Mouse (Mus musculus) urinary bladder, postnatal 36 days (tissue): ENCODE results near the gene Med29.
"Not testable (repeated sequence)": the region's sequence is repeated elsewhere in the genome, so short reads cannot be mapped to it uniquely, and the experiment has no call there.

ENCODE experiments used
- DNase-seq, 2 experiments: peaks; one replicate each; pipeline ENCODE4 v3.0.0; 2022; ENCODE audit warnings: low spot score in 2 of 2, mixed read lengths in 1 of 2

The Med29 gene

DNA sequence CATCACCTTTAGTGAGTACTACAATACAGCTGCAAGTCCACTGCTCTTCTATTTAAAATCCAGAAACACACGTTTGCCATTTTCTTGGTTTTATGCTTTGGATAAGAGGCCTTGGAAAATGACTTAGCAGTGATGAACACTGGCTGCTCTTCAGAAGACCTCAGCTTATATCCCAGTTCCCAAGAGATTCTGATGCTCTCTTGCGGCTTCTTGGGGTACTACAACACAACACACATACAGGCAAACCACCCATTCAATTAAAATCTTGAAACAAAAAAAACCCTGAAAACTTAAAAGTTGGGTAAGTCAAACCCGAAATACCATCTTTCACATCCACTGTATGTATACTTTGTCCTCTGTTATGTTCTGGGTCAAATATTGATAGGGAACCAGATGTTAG is 5.5 kb upstream of the Med29 start:
- no peak for DNase-seq

DNA sequence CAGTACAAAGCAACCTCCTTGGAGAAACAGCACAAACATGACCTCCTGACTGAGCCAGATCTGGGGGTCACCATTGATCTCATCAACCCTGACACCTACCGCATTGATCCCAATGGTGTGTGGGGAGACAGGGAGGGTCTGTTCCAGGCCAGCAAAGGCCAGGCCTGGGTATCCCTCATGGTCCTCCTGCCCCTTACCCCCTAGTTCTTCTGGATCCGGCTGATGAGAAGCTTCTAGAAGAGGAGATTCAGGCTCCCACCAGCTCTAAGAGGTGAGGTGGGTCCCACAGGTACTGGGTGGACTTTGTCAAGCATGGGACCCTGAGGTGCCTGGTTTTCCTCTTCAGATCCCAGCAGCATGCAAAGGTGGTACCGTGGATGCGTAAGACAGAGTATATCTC is 2.9 kb upstream of the Med29 start:
- no peak for DNase-seq

DNA sequence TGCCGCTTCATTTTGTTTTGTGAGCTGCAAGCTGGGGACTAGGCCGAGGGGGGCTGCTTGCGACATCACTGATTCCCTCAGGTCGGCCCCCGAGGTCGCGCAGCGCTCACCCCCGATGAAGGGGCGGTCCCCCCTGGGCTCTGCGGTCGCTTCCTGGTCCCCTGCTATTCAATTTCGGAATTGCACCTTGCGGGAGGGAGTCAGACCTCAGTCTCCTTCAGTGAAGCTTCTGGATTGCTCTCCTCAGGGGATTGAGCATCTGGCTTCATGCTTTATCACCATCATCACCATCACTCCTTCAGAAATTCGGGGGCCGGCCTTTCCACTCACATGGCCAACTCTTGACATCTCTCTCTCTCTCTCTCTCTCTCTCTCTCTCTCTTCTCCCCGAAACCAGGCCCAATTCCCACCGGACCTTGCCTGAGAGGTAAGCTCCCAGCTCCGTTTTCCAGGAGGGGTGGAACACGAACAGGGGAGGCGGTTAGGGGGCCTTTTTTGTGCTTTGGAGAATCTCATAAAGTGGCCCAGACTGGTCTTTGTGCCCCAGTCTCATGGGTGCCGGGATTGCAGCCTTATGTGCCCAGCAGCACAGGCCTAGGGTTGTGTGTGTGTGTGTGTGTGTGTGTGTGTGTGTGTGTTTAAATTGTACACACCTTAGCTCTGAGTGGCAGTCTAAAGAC is 904 bp upstream of the Med29 start:
- DNase-seq = no peak

DNA sequence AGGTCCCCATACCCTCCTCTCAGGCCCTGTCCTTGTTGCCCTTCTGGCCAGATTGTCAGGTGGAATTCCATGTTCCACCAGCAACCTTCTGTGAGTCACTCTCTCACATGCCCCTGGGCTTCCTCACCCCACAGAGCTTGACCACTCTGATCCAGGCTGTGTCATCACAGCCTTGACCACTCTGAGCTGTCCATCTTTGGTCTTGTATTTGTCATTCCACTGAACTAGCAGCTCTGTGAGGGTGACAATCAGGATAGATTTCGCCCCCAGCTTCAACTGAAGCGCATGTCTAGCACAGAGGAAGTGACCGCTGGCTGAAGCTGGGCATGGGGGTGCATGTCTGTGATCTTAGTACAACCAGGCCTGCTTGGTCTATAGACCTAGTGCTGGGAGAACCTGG is 2.2 kb downstream of the Med29 start:
- no peak for DNase-seq

DNA sequence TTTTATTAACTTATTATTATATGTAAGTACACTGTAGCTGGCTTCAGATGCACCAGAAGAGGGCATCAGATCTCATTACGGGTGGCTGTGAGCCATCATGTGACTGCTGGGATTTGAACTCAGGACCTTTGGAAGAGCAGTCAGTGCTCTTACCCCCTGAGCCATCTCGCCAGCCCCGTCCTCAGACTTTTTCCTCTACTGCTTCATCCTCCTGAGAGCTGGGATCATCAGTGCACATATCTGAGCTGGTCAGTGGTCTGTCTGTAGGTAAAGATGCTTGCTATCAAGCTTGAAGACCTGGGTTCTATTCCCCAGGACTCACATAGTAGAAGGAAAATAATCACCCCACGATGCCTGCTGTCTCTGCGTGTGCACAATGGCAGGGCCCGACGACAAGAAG is 5.1 kb downstream of the Med29 start:
- not testable (repeated sequence) for DNase-seq

DNA sequence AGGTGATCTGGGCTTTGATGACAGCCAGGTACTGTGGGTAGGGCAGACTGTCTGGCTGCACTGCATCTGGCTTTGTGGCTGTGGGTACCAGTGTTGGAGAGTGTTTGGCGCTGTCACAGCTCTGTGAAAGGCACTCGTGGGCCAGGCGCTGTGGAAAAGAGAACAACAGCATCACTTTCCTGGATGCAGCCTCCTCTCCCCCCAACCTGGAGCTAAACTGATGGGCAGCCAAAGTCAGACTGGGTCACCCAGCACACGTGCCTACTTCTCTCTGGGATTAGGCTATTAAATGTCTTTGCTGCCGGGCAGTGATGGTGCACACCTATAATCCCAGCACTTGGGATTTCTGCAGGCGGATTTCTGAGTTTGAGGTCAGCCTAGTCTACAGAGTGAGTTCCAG is 5.6 kb downstream of the Med29 start:
- not testable (repeated sequence) for DNase-seq

DNA sequence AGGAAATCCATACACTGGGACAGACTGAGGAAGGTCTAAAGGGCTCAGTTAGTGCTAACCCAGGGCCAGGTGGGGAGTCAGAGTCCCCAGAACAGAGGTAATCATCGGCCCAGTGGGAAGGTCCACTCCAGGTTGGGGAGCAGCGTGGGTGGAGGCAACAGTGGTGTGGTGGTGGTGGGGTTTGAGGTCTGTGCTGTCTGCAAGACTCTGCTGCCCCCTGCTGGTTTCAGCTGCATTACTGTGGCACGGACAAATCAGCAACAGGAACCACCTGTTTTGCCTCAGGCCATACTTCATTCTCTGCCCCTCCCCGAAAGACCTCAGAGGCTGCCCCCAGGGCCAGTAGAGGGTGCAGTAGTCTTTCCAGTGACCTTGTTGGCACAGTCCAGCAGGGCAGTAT is 6.0 kb downstream of the Med29 start:
- DNase-seq = peak; percentile 74 to 84

DNA sequence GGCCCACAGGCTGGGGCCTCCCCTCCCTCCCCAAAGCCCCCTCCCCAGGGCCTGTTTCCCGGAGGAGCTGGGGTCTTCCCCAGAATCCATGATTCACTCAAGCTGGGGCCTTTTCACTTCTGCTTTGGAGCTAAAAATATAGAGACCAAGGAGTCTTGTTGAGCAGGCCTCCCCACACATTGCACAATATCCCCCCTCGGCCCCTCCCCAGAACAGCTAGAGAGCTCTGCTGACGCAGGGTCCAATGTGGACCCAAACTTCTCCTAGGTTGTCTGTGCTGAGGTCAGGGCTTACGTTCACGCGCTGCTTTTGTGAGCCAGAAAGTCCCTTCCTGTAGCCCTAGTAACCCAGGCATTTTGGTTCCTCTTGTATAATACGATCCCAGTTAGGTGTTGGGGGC is 6.5 kb downstream of the Med29 start:
- DNase-seq = no peak

DNA sequence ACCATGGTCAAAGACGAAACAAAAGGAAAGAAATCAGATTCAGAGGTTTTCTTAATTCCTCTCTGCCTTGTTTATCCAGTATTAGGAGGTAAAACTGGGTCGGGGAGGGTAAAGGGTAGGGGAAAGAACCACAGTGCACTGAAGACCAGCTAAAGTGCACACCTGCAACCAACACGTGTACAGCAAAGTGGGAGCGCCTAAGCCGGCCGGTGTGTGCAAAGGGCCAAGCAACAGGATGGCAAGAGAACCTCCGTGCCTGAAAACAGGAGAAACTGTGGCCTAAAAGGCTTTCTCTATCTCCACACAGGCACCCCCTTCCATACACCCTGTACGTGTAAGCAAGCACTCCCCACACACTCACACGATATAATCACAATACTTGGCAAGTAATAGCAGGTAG is 7.3 kb downstream of the Med29 start:
- no peak for DNase-seq

DNA sequence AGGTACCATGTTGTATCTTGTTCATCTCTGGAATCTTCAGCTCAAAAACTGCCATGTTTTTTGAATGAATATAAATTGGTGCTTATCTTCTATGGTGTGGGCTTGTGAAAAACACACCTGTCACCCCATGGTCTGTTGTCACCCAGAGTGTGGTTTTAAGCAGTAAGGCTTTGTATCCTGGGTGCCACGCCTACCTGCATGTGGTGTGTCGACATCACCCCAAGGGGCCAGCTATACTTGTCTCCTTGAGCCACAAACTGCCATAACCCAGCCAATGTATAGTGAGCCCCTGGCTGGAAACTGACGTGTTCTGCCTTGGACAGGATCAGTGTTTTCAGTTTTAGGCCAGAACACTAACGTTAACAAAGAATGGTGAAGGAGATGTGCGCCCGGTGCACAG is 8.3 kb downstream of the Med29 start:
- no peak for DNase-seq

DNA sequence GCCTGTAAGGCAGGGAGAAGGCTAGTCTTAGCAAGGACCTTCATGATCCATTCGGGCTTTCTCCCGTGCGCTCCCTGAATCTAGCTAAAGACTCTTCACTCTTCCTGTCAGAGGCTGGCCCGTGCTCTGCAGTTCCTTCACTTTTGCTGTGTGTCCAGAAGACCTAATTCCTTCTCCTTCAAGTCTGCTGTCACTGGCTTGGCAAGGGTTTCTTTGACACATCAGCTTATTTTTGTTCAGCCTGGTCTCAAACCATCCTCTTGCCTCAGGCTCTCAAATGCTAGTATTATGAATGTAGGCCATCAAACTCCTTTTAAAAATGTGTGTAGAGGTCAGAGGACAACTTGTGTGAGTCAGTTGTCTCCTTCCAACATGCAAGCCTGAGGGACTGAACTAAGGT is 8.9 kb downstream of the Med29 start:
- DNase-seq = no peak

DNA sequence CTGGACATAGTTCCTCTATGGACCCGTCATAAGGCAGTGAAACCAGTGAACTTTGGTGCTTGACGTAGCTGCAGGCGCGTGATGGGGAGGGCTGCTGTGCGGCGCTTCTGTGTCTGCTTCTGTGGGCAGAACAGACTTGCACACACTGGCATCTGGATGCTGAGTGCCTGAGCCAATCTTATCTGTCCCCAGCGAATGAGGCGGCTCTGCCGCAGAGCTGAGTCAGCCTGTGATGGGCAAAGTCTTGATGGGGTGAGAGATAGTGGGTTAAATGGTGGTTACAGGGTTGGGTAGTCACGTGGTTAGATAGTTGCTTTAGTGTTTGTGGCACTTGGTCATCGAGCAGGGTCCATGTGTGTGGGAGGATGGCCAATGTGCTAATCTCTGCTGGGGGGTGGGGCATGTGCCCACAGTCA is 9.5 kb downstream of the Med29 start:
- DNase-seq = peak; percentile 55 to 72

DNA sequence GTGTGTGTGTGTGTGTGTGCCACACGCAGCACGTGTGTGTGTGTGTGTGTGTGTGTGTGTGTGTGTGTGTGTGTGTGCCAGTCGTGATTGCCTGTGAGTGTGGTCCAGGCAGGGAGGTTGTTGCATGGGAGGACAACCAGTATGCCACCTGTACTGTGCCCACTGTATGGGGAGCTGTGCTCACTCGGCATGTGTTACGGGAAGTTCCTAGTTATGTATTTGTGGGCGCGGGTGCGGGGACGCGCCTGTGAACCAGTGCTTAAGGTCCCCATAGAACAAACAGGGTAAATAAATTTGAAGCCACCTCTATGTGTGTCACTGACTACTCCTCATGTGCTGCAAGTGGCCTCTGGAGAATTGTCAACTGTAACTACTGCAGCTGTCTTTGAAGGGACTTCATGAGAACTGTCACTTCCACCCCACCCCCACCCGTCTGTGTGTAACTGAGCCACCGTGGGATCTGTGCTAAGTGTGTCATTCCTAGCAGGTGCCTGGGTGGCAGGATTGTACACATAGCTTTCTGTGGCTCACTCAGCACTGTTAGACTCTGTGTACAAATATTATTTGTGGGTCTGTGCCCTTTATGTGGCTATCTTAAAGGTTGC is 10.1 kb downstream of the Med29 start:
- DNase-seq = no peak

DNA sequence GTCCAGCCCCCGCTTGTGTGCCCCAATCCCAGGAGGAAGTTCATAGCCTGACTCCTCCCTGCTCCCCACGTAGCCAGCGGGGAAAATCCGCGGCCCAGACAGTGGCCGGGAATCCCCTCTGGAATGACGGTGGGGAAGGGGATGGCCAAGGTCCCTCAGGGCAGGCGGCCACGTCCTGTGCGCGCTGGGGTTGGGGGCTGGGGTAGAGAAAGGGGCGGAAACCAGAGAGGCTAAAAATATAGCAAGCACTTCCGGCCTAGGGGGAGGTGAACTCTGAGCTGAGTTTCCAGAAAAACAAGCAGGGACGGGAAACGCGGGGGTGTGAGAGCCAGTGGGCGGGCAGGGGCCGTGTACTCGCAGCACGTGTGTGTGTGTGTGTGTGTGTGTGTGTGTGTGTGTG is 10.6 kb downstream of the Med29 start:
- peak; percentile 80 to 91 for DNase-seq

DNA sequence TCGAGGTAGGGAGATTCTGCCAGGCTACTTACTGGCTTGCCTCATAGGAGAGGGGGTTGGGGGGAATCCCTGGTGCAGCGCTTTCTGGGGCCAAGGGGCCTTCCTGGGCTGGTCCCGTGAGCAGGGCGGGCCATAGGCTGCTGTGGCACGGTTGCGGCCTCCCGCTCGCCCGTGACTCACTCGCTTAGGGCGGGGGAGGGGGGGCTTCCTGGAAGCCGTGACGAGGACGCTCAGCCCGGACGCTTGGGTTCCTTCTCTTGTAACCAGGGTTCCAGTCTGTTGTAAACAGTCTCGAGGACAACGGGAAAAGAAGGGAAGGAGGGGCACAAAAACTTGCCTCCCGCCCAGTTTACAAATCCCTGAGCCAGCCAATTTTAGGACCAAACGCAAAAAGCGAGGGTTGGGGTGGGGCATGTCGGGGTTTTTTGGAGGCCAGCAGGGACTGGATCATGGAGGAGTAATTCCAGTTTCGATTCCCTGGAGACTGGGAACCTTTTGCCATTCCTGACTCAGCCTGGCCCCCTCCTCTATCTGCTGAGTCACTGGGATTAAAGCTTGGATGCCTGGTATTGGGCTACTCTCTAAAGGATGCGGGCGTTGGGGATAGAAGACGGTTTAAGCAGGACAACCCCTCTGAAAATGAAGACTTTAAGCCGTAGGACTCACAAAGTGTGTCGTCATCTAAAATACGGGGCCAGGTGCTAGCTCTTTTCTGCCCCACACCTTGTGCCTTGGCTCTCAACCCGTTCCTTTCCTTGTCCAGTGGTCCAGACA is 11.3 kb downstream of the Med29 start:
- peak; percentile 84 to 91 for DNase-seq

DNA sequence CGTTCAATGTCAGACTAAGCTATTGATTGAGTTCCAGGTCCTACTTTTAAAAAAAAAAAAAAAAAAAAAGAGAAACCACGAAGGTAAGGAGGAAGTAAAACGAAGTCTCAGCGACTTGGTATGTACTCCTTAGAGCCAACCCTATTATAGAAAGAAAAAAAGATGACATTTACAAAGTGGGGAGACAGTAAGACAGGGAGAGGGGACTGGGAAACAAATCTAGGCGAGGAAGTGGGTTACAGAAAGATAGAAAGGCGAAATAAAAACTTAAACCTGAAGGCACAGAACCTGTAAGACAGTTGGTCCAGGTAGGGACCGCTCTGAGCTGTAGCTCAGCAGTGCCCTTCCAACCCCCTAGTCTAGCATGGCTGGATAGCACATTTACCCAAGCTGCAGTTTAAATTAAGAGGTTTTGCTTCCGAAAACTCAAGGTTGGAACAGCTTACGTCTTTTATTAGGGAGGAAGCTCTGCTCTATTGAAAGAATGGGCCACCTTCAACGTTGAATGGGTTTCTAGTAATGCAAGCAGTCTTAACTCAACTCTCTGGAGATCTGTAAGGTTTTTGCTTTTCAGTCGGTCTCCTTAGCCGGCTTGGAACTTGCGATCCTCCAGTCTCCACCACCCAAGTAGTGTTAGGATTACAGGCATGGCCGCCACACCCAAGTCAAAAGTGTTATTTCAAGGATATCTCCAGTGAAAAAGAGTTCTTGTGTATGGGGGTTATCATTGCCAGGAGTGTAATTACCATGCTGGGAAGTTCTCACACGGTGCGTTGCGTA is 12.1 kb downstream of the Med29 start, which contains the start of gene Zfp36:
Gene Zfp36 (minus strand): TSS at position 17 of the 780 bp plus-strand sequence.
- DNase-seq = no peak

DNA sequence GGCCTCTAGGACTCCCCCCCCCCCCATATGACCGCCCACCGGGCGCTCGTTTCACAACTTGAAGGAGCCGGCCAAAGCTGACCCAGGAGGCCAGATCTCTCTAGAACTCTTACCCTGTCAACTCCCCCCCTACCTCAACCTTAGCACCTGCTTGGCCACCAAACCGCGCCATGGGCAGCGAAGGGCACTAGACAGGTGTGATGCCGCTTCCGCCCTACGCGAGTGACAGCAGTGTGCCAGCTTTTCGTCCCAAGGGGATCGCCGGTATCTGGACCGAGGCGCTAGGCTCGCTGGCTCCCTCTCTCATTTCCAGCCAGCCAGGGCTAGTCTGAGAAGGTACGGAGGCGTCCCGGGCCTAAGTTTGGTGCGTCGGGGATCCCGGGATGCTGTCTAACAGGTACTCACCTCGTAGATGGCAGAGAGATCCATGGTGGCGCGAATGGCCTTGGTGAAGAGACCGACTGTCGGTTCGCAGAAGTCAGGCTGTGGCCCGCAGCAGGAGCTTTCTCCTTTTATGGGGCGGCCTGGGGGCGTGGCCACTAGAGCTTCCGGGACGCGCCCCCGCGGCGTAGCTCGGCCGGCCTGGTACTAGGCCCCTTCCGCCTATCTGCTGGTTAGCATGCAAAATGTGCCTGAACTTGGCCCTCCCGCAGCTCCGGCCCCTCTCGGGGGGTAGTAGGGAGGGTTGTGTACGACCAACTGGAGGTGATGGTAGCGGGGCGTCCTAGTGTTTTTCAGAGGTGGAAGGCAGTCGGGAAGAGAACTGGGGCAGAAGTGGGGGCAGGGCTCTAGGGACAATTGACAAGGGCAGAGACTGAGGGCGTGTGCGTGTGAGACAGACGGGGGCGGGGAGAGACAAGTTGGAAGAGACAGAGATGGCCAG is 13.5 kb downstream of the Med29 start:
- DNase-seq = peak; percentile 96 to 97

DNA sequence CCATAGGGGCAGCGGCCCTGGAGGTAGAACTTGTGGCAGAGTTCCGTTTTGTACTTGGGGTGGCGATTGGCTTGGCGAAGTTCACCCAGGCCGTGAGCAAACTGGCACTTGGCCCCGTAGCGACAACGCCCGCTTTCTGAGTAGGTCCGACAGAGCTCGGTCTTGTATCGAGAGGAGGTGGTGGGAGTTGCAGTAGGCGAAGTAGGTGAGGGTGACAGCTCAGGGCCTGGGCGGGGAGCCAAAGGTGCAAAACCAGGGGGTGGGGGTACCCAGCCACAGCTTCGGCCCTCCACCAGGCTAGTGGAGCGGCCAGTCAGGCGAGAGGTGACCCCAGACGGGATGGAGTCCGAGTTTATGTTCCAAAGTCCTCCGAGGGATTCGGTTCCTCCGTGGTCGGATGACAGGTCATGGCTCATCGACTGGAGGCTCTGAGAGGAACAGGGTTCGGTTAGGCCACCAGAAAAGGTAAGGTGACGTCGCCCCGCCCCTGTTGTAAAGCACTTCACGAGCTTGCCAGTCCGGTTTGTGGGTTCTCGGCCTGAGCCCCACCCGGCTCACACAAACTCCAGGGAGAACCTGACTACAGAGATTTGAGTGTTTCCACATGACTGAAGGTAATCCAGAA is 14.3 kb downstream of the Med29 start:
- peak; percentile 81 to 86 for DNase-seq

DNA sequence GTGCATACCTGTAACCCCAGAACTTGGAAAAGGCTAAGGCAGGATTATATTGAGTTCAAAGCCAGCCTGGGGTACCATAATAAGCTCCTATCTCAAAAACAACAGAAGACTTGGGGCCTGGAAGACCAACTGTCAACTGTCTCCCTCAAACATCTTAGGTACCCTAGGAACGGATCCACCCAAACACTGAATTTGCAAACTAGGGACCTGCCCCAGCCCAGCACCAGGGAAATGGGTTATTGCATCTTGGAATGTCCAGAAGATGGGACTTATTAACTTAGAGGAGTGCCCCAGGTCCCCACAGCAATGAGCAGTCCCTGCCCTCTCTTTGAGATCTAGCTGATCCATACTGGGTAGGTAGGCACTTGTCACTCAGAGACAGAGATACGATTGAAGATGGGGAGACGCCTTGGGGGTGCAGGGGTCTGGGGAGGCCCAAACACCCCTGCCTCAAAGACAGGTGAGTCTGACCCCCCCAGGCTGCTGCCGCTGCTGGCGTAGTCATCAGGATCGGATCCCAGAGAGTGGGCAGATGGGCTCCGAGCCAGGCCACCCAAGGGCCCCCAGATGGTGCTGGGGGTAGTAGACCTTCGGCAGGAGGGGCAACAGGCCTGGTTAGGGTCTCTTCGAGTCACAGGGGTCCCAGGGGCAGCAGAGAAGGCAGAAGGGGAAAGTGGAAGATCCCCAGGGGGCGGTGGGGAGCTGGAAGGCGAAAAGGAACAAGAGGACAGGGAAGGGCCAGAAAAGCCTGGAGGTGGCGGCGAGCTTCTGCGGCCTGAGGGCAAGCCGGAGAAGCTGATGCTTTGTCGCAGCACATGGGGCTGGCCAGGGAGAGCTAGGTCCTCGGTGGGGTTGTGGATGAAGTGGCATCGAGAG is 15.1 kb downstream of the Med29 start:
- DNase-seq = peak in 1 of 2 experiments; percentile 33
